Mouse (Mus musculus) kidney, adult 2 months (tissue): Measurements from ENCODE around the gene Mpv17. TPM values are rescaled to one million over a fixed set of nuclear protein-coding genes. Genes with fewer than 3 reads are reported as not detected.
A peak's percentile ranks its signal among the peaks of the same experiment; 100 is the strongest.

Experiments used
- DNase-seq: peaks from one replicate; pipeline ENCODE4 v3.0.0; 2021
- H3K27ac ChIP-seq: fragments of 200-500 bp; 2 replicates; pipeline ENCODE4 v1.5.1; 2012; ENCODE audit warnings: low read depth, low read length, control low read depth, inconsistent platforms; ENCODE audit not compliant: insufficient read depth
- H3K27me3 ChIP-seq: fragments of 200-500 bp; replicated peaks from 2 replicates; pipeline ENCODE4 v1.6.1; 2012; ENCODE audit warnings: mild to moderate bottlenecking, moderate library complexity, low read length, inconsistent platforms; ENCODE audit not compliant: control insufficient read depth, insufficient read depth
- H3K36me3 ChIP-seq: fragments of 200-500 bp; 2 replicates; pipeline ENCODE4 v1.6.1; 2012; ENCODE audit warnings: mild to moderate bottlenecking, moderate library complexity, low read length, inconsistent platforms; ENCODE audit not compliant: control insufficient read depth, insufficient read depth
- H3K4me1 ChIP-seq: fragments of 200-500 bp; 2 replicates; pipeline ENCODE4 v1.6.1; 2011; ENCODE audit warnings: low read length; ENCODE audit not compliant: control insufficient read depth, insufficient read depth
- H3K4me3 ChIP-seq: fragments of 200-500 bp; 2 replicates; pipeline ENCODE4 v1.5.1; 2011; ENCODE audit warnings: mild to moderate bottlenecking, low read depth, low read length, control low read depth; ENCODE audit not compliant: insufficient read depth
- CTCF ChIP-seq: fragments of 200-500 bp; conservative IDR thresholded peaks from 2 replicates; pipeline ENCODE4 v1.5.1; 2011; ENCODE audit warnings: low read depth, mild to moderate bottlenecking, control low read depth, low read length, moderate library complexity, mixed read lengths; ENCODE audit not compliant: insufficient read depth, insufficient read length
- POLR2A ChIP-seq: fragments of 200-500 bp; IDR thresholded peaks from one replicate; pipeline ENCODE4 v1.6.1; 2011; ENCODE audit warnings: low read depth, low read length, control low read depth
- WGBS: fragments of 180-500 bp; shearing (Covaris S2); methylation state at CpG from one replicate; pipeline ENCODE4 v1.1.7; 2018; 5-methylcytosine and 5-hydroxymethylcytosine counted together
- polyA plus RNA-seq: library from polyadenylated mRNA; depleted of rRNA; stranded (reverse); fragments of >200 nt; gene quantifications from 2 replicates; pipeline ENCODE4 v1.2.3, GENCODE M21; 2012

Gene Mpv17
- polyA plus RNA-seq, 1 experiment, result 212 TPM

GRCm38 (mm10) chr5:31136730-31137424 is 17.2 kb downstream of the Mpv17 start:
- Histone ChIP-seq H3K4me1 (no peaks in the 10 kb centered on the region), H3K4me3 (no peak overlapping the region), H3K27ac (no peak overlapping the region), H3K27me3 (no peaks in the 10 kb centered on the region), H3K36me3 (no peaks in the 10 kb centered on the region; the same call in 1 of the 2 replicates)
- 1% methylated on average over 33 of the region's 33 CpGs for WGBS
- TF ChIP-seq POLR2A, result no peak
- TF ChIP-seq CTCF, result no peak
- no peak for DNase-seq

GRCm38 (mm10) chr5:31126050-31126449 is 28.0 kb downstream of the Mpv17 start:
- WGBS, result 41% methylated on average over 5 of the region's 5 CpGs
- Histone ChIP-seq H3K27ac (no peak overlapping the region), H3K4me3 (no peak overlapping the region), H3K4me1 (no peaks in the 10 kb centered on the region), H3K36me3 (no peaks in the 10 kb centered on the region), H3K27me3 (no peaks in the 10 kb centered on the region)
- TF ChIP-seq POLR2A, result no peak
- no peak for TF ChIP-seq CTCF
- DNase-seq, result no peak

- TF ChIP-seq POLR2A (no peak), CTCF (no peak)
- Histone ChIP-seq H3K27me3 (no peaks in the 10 kb centered on the region), H3K36me3 (no peaks in the 10 kb centered on the region), H3K4me1 (no peaks in the 10 kb centered on the region), H3K27ac (no peak overlapping the region), H3K4me3 (no peak overlapping the region)
- WGBS, result 40% methylated on average over 2 of the region's 2 CpGs
- no peak for DNase-seq
Measured at GRCm38 (mm10) chr5:31123481-31123880, 30.6 kb downstream of the Mpv17 start.

- Histone ChIP-seq H3K27ac (no peak overlapping the region), H3K27me3 (no peaks in the 10 kb centered on the region), H3K4me3 (no peak overlapping the region), H3K36me3 (no peaks in the 10 kb centered on the region), H3K4me1 (no peaks in the 10 kb centered on the region)
- TF ChIP-seq POLR2A (no peak), CTCF (no peak)
- 76% methylated on average over 8 of the region's 8 CpGs for WGBS
- no peak for DNase-seq
Measured at GRCm38 (mm10) chr5:31121111-31121510, 32.9 kb downstream of the Mpv17 start.

- Histone ChIP-seq H3K4me1 (no peaks in the 10 kb centered on the region), H3K4me3 (no peak overlapping the region), H3K27ac (no peak overlapping the region), H3K36me3 (no peaks in the 10 kb centered on the region), H3K27me3 (no peaks in the 10 kb centered on the region)
- WGBS, result 26% methylated on average over 10 of the region's 10 CpGs
- no peak for TF ChIP-seq CTCF
- no peak for DNase-seq
Measured at GRCm38 (mm10) chr5:31116912-31117311, 37.1 kb downstream of the Mpv17 start.

- no peaks in the 10 kb centered on the region for H3K27me3 ChIP-seq
- H3K27ac ChIP-seq, result no peak within 1 kb of the TSS
- no peak for DNase-seq
- H3K4me1 ChIP-seq, result no peaks in the 10 kb centered on the region
- WGBS, result 24% methylated on average over 3 of the region's 3 CpGs
- H3K4me3 ChIP-seq, result no peak within 1 kb of the TSS
- TF ChIP-seq CTCF (no peak), POLR2A (no peak)
- no peaks in the 10 kb centered on the region for H3K36me3 ChIP-seq
Measured at GRCm38 (mm10) chr5:31116354-31116753, 37.7 kb downstream of the Mpv17 start, which contains the start of gene Trim54. Trim54 (plus strand) TSS chr5:31116712.

- TF ChIP-seq CTCF, result no peak
- no peak for TF ChIP-seq POLR2A
- H3K27me3 ChIP-seq, result no peaks in the 10 kb centered on the region
- no peak overlapping the region for H3K27ac ChIP-seq
- H3K4me3 ChIP-seq, result no peak overlapping the region
- WGBS, result 23% methylated on average over 7 of the region's 7 CpGs
- H3K36me3 ChIP-seq, result no peaks in the 10 kb centered on the region
- no peaks in the 10 kb centered on the region for H3K4me1 ChIP-seq
- peak; percentile 10 for DNase-seq
Measured at GRCm38 (mm10) chr5:31110781-31111180, 43.3 kb downstream of the Mpv17 start.
